Mouse (Mus musculus): ENCODE measurements around the gene Tnr.
A peak's percentile ranks its signal among the peaks of the same experiment; 100 is the strongest.

Tnr gene

DNA sequence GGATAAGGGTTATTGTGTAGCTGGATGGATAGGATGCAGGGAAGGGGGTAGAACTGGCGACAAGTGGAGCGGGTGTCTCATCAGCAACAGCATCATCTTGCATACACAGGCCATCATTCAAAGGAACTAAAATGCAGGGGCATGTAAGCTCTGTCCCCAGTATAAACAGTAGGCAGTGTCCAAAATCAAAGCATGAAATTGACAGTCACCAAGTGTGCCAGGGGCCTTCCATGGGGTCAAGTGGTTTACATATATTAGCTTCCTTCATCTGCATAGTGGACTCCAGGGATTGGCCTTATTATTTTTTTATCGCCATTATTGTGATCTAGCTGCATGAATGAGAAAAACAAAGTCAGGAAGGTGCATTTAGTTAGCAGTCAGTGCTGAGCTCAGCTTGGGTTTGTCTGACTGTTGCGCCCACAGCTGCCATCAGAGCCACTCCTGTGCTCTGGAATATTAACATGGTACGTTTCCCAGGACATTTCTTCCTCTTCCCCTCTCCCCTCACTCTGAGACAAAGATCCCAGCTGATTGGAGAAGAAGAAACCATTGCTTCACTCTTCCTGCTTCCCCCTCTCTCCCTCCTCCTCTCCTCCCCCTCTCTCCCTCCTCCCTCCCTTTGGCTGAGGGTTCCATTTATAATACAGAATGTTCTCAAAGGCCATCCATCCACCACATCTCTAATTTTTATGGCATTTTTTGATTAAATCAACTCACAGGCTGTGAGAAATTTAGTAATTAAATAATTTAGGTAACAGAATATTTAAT lies 106.4 kb downstream of the Tnr start:
- no peak for DNase-seq (ENCODE audit: low spot score in 2 of 2)

DNA sequence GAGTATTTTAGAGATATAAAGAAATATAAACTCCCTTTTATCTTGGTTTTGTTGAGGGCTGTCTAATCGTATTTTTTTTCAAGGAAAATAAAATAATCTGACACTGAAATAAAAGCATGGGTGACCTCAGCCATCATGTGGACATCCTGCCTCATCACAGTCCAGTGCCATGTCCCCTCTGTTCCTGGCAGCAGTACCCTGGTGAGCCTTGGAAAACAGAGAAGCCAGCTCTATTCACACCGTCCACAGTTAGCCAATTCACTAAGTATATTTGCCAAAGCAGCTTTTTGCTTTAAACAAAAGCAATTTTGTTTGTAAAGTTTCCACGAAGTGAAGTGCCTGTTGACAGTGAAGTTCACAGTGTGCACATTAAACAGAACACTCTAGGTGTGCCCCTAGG lies 109.0 kb downstream of the Tnr start:
- no peak for DNase-seq (ENCODE audit: low spot score in 2 of 2)

DNA sequence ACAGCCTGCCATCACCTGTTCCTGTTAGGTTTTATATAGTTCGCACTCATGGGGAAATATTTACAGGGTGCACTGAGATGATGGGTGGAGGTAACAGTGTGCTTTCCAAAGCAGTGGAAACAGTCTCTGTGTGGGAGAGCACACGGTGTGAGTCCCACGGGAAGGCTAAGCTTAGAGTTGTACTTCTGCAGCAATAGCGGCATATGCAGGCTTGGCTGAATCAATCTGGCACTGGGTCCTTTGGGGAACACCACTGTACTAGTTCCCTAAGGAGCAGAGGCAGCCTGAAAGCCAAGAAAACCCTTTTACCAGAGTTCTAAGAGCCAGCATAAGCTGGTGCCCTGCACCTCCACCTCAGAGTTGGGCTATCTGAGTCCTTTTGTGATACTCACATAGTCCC lies 115.8 kb downstream of the Tnr start:
- no peak for DNase-seq (ENCODE audit: low spot score in 2 of 2)

DNA sequence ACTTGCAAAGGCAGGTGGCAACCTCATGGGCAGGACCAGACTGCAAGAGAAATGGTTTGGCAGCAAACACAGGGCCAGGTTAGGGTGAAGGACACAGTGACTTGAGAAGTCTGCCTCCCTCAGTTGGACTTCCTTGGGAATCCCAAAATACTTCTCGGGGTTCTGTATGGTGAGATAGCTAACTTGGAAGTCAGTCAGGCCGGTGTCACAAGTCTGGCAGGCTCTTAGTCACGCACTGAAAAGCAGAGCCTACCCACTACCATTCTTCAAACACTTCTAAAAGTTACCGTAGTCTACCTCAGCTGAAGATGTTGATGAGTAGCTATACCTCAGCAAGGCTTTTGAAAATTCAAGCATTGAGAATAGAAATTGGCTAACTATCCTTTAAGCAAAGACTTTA lies 122.2 kb downstream of the Tnr start:
- DNase-seq (ENCODE audit: low spot score in 2 of 2): no peak

DNA sequence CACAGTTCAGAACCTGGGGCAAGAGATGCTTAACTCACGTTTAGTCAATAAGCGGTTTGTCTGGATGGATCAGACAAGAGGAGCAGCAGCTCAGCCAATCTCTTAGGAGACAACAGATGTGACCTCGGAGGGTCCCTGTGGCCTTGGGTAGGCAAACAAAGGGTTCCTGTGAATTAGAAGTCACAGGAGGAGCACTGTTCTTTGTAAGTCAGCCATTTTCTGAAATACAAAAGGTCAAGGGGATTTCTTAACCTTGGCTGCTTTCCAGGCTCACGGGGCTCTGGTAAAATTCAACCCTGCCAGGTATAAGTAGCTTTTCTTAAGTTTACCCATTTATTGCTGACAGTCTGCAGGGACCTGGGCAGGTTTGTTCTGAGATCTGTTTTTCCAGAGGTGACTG lies 126.9 kb downstream of the Tnr start:
- DNase-seq (ENCODE audit: low spot score in 2 of 2): no peak

DNA sequence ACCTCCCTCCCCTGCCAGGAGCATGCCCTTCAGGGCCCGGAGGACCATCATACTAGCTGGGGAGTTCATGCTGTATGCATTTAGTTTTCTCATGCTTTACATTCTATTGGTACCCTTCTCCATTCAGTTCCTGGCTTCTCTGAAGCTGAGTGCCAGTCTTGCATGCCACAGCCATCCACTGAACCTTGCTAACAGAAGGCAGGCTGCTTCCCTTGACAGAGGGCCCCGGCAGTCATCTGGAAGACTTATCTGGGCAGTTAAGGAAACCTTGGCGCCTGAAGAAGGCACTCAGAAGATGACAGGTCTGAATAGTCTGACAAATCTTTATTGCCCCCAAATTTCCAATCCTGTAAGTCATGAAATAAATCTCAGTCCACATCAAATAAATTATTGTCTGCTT lies 131.7 kb downstream of the Tnr start:
- no peak for DNase-seq (ENCODE audit: low spot score in 2 of 2)

DNA sequence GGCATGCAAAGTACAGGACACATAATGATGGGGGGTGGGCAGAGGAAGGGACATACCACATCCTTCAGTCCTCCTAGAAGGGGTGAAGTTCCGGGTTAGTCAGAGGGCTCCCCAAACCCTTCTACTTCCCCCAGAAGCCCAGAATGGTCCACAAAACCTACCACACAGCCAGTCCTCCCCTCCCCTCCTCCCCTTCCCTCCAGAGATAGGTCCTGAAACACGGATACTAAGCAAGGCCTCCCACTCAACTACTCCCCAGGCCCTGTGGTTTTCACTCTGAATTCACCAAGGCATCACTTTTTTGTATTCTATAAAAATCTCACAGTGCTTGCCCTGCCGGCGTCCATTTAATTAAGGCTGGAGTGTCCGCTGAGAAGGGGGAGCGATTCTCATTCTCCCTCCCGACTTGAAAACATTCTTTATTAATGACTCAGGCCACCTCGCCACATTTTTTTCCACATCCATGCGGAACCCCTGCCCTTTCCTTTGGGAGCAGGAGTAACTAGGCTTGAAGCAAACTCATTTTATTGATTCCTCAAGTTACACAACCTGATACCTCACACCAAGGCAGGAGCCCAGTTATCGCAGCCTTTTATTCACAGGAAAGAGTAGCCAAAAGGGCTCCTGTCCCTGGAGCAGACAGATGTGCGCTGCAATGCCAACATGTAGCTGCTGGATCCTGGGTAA lies 134.4 kb downstream of the Tnr start:
- no peak for DNase-seq (ENCODE audit: low spot score in 2 of 2)

DNA sequence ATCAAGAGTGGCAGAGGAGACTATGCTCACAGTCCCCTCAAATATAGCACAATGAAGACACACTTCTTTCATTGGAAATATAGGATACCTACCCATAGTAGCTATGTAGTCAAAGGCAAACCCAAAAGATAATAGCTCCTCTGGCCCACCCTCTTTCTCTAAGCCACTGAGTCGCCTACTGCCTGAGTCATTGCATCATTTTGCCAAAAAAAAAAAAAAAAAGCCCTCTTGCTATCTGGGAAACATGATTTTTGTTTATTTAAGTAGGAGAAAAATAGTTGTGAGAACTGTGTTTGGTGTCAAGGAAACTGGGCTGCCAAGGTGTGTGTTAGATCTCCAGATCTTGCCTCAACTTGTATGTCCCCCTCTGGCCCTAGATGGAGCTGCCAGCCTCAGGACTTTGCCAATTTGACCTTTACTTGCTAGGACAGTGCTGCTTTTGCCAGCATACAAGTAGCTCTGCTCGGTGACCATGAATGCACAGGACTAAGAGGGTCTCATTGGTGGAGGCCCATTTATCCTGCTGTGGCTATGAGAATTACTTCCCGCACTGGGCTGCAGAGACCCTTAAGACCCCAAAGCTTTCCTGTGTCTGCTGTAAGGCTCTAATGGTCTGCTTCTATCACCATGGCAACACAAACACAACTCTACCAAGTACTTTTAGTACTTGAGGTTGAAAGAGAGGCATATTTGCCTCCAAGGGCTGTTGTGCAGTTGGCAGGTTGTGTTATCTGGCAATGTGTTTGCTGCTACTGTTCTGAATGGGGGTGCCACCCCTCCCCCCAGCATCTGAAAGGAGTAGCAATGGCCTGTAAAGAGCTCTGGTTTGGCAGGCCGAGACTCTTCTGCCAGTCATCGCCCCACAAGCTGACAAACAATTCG lies 137.3 kb downstream of the Tnr start:
- no peak for DNase-seq (ENCODE audit: low spot score in 2 of 2)

DNA sequence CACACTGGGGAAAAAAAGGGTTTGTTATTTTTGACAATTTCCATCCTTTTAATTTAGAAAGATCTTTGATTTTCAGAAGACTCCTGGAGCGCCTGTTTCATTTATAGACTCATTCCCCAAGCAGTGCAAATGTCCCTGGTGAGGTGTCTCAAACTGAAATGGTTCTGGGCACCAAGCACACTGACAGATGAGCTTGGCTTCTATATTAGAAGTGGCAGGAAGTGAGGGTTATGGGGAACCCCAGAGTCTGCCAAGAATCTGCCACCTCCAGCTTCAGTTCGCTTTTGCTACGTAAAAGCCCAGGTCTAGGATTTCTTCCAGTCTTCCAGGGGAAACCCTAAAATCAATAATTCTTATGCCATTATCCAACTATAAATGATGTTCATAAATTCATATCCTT lies 140.9 kb downstream of the Tnr start:
- DNase-seq (ENCODE audit: low spot score in 2 of 2): no peak

DNA sequence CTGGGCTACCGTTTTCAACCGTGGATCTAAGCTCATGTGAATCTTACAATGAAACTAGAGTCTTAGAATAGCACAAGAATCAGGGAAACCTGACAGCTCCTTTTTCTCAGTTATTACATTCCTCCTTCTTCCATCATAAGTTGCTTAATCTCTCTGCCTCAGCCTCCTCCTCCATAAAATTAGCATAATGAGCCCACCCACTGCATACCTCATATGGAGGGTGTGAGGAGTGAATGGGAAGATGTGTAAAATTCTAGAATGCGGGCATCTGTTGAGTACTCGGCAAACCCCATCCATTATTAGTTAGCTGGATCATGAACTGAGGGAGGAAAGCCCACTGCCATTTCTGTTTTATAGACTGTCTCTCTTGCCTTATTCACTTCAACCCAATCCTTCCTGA lies 141.4 kb downstream of the Tnr start:
- no peak for DNase-seq (ENCODE audit: low spot score in 2 of 2)

DNA sequence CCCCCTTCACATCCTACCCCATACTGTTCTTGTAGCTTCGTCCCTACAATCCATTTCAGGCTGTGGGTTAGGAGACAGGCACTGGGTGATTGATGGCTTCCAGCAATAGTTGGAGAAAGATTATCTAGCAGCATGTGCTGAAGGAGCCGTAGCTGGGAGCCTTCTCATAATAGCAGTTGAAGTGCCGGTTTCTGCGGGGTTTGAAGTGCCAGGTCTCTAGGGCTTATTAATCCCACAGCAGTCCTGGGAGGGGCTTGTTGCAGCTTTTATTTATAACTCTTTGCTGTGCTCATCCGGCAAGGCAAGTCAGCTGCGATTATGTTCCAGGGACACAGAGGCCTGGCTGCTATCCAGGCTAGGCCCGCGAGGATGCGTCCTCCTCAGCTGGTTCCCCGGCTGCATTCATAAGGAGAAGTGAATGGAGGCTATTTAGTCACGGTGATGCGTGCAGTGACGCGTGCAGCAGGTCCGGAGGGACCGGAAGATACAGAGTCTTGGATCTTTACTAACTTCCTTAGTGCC lies 147.1 kb downstream of the Tnr start:
- DNase-seq (ENCODE audit: low spot score in 2 of 2): no peak

DNA sequence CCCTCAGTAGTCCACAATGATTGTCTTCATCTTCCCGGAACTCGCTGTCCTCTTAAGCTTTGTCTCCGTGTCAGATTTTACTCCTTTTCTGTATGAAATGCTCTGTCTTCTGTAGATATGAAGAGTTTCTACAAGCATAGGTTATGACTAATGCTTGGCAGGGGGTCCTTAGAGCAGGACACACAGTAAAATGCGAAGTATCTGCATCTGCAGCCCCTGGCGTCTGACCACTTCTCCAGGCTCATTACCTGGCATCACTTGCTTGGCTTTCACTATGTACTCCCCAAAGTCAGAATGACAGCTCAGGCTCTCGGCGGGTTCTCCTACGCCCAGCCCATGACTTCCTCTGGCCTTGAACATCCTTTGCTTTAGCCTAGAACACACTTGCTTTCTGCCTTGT lies 147.6 kb downstream of the Tnr start:
- DNase-seq (ENCODE audit: low spot score in 2 of 2): no peak

DNA sequence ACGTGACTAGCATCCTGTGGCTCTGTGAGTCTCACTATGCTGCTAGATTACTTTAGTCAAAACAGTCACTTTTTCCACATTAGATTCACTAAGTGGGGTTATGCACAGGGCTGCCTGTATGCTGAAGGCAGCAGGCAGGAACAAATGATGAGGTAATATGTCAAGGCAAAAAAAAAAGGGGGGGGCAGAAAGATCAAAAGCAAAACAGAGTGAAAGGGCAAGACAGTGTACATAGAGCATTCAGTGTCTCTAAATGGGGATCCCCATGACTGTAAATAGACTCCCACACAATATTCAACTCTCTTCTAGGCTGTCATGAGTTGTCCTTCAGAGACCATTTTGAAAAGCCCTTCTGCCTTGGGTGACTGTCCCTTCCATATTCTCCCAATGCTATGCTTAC lies 150.7 kb downstream of the Tnr start:
- DNase-seq (ENCODE audit: low spot score in 2 of 2): no peak

DNA sequence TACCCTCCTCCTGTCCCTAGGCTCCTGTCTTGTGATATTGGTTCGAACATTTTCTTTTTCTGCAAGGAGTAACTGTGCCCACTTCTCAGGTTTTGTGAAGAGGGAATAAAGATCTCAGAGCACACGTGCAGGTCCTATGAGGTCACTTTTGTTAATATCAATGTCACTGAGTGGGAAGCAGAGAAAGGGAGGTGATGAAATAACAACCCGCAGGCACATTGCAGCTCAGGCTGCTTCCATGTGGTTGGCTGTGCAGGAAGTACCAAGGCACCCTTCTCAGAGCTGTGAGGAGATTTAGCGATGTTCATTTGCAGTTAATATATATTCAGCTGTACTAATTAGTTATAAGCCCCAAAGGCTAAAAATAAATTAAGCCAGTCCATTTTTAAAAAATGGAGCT lies 151.9 kb downstream of the Tnr start:
- no peak for DNase-seq (ENCODE audit: low spot score in 2 of 2)

DNA sequence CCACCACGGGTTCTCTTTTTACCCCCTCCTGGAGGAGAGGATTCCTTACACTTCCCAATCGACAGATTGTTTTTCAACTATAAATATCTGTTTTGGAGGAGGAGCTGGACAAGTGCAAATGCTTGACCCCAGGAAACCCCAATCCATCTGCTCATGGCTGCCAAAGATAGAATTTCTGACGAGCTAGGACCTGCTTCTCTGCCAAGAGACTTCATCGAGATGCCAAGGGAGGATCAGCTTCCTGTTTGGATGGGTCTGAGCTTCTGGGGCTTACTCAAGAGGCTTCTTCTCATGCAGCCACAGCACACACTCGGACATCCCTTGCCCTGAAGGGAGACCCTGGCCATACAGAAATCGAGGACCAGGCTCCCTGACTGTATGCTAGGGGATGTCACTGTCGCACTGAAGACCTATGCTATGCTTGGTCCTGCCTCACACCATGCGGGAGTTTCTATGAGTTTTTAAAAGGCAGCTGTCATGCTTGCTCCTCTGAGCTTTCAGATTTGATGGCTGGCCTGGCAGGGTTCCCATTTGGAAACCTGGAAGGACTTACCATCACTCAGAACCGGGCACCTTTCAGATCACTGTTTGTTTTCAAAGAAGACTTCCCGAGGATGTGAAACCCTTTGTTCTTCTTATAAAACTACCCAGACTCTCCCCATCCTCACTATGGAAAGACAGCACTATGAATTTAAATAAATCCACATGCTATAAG lies 154.8 kb downstream of the Tnr start:
- no peak for DNase-seq (ENCODE audit: low spot score in 2 of 2)

DNA sequence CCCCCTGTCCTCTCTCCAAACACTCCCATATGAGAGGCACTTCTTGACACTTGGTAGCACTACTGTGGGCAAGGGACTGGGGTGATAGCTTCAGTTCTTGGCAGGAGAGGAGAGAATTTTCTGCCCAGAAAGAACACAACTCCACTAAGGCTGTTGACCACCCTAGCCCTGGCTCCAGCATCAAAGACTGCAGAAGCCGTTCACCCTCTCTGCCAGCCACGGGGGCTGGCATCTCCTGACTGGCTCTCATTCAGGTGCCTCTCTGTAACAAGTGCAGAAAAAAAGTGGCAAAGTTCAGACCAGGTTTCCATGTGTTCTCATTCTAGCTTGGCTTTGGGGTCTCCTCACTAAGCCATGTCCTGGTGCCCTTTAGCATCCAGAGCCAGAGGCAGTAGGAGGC lies 157.7 kb downstream of the Tnr start:
- no peak for DNase-seq (ENCODE audit: low spot score in 2 of 2)

DNA sequence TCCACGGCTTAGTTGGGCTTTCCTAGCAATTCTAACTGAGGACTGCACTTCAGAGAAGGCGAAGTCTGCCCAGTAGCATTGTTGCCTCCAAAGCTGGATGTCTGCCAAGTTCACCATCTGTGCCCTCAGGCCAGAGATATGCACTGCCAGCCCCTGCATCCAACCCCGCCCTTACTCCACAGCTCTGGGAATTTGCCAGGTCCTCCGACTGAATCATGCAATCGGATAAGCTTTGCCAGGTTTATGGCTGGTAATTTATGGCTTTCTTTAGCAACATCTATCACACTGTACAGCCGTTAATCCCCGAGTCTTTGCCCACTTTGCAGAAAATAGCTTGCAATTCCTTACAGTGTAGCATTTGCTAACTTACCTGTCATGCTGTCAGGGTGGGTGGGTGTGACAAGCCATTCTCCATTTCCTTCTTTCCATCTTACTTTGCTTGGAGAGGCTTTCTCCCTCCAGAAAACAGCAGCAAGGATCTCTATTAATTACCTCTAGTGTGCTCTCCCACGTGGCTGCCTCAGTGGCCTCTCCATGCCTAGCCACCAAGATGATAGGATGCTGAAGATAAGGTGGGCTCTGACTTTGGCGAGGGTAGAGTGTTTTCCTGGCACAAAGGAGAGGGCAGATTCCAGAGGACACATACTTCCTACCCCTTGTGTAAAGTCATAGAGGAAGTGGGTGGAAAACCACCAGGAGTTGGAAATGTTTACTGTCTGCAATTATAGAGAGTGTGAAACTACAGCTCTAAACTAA lies 163.1 kb downstream of the Tnr start:
- DNase-seq (ENCODE audit: low spot score in 2 of 2): peak; percentile 70 to 77

DNA sequence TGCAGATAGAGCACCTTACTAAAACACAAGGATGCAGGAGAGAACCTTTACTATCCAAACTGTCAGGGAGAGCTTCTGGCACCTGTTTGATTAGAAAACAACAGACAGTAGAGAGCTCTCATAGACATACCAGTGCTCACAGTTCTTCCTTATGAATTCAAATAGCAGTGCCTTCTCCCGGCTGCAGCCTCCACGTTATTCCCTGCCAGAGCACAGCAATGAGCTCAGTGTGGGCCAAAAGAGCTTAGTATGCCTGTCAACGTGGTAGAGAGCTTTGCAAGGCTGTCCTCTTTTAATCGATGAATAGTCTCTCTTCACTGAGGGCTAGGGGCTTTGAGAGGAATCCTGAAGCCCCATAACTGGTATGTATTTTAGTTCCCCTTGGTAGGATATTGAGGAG lies 173.1 kb downstream of the Tnr start:
- DNase-seq (ENCODE audit: low spot score in 2 of 2): peak in 1 of 2 experiments; percentile 29

DNA sequence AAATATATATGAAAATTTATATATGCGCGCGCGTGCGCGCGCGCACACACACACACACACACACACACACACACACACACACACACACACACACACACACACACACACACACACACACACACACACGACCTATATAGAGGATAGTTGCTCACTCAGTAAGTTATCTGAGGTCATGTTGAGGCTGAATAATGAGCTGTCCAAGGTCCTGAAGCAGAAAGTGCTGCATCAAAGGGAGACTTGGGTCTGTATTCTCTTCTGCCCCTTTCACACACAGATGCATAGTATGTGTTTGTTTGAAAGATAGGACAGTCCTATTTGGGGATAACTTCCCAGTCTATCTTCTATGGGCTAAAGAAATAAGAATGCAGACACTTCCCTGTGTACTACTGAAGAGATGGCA lies 178.5 kb downstream of the Tnr start:
- DNase-seq (ENCODE audit: low spot score in 2 of 2): peak in 1 of 2 experiments; percentile 43

DNA sequence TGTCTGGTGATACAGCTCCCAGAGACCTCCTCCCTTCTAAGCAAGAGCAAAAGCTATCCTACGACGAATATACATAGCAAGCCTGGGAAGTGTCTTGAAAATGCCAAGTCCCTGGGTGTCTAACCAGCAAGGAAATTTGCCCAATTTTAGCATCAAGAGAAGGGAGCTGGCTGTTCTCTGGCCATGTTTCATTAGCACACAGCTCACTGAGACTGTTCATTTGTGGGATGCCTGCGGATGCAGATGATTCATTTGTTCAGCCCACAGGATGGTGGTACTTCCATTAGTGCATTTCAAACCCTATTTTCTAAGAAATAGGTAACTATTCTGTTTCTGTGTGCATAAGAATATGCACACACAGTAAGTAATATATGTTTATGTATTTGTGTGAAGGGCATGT lies 181.4 kb downstream of the Tnr start:
- no peak for DNase-seq (ENCODE audit: low spot score in 2 of 2)

DNA sequence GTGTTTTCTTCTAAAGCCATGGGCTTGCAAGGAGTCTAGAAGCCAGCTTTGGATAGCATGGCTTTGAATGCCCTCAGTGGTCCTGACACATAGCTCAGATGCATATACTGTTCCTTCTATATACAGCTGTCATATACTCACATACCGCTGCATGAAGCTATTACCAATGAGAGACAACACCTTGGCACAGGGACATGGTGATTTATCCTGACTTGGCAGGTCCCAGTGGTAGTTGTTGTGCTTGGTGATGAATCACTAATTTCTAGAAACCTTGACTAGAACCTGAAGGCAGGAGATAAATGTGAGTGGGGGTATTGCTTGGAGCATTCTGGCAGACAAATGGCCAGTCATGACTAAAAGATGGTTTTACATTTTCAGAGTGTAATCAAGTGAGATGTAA lies 192.7 kb downstream of the Tnr start:
- no peak for DNase-seq (ENCODE audit: low spot score in 2 of 2)

All from spleen, postnatal 4 days (tissue).